Mouse (Mus musculus): ENCODE results near the gene Polr3b.

The Polr3b gene

GRCm38 (mm10) chr10:84610783-84611182 lies 11.3 kb upstream of the Polr3b start:
- no peak for DNase-seq (ENCODE audit: low read depth, low spot score)

- DNase-seq (ENCODE audit: low read depth, low spot score): no peak
Observed at GRCm38 (mm10) chr10:84611664-84612063, 10.4 kb upstream of the Polr3b start.

DNA sequence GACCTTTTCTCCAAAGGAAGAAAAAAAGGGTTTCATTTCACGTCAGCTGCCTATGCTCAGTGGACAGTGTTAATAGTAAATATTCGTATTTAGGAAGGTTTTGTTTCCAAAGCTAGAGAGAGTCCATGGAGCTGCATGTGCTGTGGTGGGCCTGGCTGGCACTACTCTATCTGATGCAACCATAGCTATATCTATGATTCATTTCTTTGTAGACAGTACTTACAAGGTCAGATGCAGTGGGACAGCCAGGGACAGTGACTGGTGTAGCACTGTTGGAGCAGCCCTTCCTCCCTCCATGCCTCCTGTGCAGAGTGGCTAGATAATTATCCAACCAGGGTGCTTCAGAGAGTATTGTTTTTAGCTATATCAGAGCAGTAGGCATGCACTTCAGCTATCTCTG lies 9.8 kb upstream of the Polr3b start:
- no peak for DNase-seq (ENCODE audit: low read depth, low spot score)

GRCm38 (mm10) chr10:84613366-84613765 lies 8.7 kb upstream of the Polr3b start:
- no peak for DNase-seq (ENCODE audit: low read depth, low spot score)

DNA sequence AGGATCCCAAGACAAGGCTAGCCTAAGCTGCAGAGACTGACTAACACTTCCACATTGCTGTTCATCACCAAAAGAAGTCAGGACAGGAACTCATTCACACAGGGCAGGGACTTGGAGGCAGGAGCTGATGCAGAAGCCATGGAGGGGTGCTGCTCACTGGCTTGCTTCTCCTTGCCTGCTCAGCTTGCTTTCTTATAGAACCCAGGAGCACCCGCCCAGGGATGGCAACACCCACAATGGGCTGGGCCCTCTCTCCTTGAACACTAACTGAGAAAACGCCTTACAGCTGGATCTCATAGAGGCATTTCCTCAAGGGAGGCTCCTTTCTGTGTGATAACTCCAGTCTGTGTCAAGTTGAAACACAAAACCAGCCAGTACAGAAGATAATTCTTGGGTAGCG lies 7.0 kb upstream of the Polr3b start:
- DNase-seq (ENCODE audit: low read depth, low spot score): no peak

DNA sequence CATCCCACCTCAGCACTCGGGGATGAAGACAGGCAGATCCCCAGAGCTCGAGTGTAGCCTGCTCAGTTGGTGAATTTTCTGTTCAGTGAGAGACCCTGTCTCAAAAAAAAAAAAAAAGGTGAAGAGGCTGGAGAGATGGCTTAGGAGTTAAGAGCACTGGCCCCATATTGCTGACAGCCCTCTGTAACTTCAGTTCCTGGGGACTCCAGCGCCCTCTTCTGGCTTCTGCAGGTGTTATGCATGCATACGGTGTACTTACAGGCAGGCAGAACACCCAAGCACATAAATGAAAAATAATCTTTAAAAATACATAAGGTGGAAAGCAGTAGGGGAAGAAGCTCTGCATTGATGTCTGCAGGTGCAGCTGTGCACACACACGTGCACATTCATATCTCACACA lies 9.1 kb downstream of the Polr3b start:
- peak; percentile 31 for DNase-seq (ENCODE audit: low read depth, low spot score)

GRCm38 (mm10) chr10:84632005-84632404 lies 9.9 kb downstream of the Polr3b start:
- DNase-seq (ENCODE audit: low read depth, low spot score): no peak

GRCm38 (mm10) chr10:84636656-84637055 lies 14.6 kb downstream of the Polr3b start:
- DNase-seq (ENCODE audit: low read depth, low spot score): no peak

GRCm38 (mm10) chr10:84638382-84638781 lies 16.3 kb downstream of the Polr3b start:
- DNase-seq (ENCODE audit: low read depth, low spot score): no peak

- no peak for DNase-seq (ENCODE audit: low read depth, low spot score)
Observed at GRCm38 (mm10) chr10:84639525-84640287, 17.6 kb downstream of the Polr3b start.

- no peak for DNase-seq (ENCODE audit: low read depth, low spot score)
Observed at GRCm38 (mm10) chr10:84640861-84641260, 18.8 kb downstream of the Polr3b start.

DNA sequence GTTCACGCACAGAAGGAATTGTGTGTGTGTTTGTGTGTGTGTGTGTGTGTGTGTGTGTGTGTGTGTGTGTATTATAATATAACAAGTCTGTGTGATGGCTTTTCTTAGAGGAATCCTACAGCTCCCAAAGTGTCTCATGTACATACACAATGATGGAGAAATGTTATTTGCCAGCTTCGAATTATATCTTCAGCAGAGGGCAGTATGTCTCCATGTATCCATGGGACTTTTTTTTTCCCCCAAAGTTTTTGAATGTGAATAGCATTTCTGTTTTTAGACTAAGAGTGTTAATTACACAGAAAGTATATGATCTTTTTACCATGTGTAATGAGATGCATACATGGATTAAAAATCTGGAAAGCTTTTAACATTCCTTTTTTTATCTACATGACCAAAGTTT lies 19.5 kb downstream of the Polr3b start:
- DNase-seq (ENCODE audit: low read depth, low spot score): no peak

DNA sequence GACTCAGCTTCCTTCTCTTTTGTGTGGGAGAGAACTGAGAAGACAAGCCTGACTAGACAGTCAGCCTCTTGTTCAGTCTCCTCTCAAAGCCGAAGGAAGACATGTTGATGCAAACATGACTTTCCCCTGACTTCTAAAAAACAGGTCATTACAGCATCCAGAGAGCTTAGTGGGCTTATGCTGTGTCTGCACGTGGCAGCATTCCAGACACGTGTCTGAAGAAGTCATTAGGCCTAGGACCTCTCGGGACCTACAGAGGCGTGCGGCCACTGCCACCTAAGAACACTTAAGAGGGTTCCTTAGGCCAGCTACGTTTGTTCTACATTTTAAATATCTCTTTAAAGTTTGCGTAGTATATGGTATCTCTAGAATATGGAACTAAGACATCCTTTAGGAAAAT lies 23.8 kb downstream of the Polr3b start:
- DNase-seq (ENCODE audit: low read depth, low spot score): no peak

GRCm38 (mm10) chr10:84646506-84647102 lies 24.5 kb downstream of the Polr3b start:
- no peak for DNase-seq (ENCODE audit: low read depth, low spot score)

- no peak for DNase-seq (ENCODE audit: low read depth, low spot score)
Observed at GRCm38 (mm10) chr10:84647264-84647663, 25.2 kb downstream of the Polr3b start.

- DNase-seq (ENCODE audit: low read depth, low spot score): no peak
Observed at GRCm38 (mm10) chr10:84648911-84649310, 26.8 kb downstream of the Polr3b start.

DNA sequence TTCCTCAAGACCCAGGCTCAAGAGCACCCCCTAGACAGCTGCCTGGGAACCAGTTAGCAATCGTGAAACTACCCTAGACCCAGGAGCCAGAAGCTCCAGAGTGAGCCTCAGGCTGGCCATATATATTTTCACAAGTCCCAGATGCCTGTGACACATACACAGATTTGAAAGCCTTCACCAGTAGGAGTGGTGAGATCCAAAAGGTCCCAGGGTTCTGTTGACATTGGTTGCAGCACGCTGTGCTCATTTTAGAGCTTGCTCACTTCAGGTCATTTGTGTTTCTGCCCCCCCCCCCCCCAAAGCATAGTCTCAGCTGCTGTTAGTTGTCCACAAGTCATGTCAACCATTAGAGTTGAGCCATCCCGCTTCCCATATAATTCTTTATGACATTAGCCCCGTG lies 31.9 kb downstream of the Polr3b start:
- no peak for DNase-seq (ENCODE audit: low read depth, low spot score)

DNA sequence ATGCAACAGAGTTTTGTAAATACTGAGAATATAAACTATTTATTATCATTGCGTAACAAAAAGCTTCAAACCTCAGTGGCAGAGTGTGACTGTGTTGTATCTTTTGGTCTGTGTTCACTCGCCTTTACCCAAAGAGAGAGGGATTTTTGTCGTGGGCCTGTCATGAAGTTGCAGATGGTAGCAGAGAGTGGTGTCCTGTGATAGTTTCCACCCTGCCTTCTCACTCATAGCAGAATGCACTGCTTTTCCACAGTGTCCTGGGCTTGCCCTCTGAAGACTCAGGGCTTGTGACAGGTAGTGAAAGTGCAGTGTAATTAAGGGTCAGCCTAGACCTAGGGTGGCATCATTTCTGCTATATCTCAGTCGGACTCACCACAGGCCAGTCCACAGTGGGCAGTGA lies 32.6 kb downstream of the Polr3b start:
- no peak for DNase-seq (ENCODE audit: low read depth, low spot score)

- DNase-seq (ENCODE audit: low read depth, low spot score): no peak
Observed at GRCm38 (mm10) chr10:84656618-84657017, 34.5 kb downstream of the Polr3b start.

- DNase-seq (ENCODE audit: low read depth, low spot score): no peak
Observed at GRCm38 (mm10) chr10:84657437-84658087, 35.5 kb downstream of the Polr3b start.

DNA sequence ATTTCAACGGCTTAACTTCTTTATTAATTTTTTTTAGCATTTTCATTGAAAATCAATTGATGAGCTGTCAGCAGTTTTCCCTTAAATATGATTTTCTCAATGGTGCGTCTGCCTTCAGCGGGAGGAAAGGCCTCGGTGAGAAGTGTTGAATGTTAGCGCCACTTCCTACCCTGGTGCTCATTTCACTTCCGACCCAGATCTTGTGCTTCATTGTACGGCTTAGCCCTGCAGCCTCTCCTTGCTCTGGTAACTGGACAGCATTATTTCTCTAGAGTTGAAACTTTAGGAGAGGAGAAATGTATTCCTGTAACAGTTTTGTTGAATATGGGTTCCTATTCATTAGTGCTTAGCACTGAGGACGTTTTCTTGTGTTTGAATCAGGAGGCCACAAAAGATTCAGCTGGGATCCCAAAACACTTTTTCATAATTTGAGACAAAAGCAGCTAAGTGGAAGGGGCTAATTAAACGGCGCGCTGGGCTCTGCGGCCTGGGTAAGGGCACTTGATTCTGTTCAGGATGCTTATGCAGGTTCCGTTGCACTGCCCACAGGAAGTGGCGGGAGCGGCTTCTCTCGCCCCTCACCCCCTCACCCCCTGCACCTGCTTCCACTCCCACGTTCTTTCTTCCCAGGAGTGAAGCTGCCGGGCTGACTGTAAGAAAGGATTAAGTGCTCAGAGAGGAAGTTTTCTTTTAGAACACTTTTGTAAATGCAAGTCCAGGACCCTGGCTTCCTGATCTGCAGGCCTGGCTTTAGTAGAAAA lies 36.2 kb downstream of the Polr3b start:
- DNase-seq (ENCODE audit: low read depth, low spot score): no peak

DNA sequence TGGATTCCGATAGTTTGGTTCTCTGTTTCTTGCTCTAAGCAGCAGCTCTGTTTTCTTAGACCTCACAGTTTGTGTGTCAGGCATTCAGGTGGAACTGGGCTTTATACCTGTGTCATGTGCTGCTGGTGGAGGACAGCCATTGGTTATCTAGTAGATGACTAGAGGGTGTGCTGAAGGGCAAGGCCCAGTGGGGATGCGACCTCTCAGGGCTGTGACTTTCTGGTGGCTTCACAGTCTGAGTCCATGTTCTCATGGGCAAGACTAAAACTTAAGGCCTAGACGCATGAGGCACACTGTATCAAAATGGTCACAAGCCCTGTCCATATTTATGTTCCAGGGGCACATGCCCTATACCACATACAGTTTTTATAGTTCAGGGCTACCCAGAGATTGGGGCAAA lies 37.2 kb downstream of the Polr3b start:
- no peak for DNase-seq (ENCODE audit: low read depth, low spot score)

Measured in WW6 (cell line).